Comparison of ENCODE assay signal across 20 mouse cellular contexts in the genomic region with DNA sequence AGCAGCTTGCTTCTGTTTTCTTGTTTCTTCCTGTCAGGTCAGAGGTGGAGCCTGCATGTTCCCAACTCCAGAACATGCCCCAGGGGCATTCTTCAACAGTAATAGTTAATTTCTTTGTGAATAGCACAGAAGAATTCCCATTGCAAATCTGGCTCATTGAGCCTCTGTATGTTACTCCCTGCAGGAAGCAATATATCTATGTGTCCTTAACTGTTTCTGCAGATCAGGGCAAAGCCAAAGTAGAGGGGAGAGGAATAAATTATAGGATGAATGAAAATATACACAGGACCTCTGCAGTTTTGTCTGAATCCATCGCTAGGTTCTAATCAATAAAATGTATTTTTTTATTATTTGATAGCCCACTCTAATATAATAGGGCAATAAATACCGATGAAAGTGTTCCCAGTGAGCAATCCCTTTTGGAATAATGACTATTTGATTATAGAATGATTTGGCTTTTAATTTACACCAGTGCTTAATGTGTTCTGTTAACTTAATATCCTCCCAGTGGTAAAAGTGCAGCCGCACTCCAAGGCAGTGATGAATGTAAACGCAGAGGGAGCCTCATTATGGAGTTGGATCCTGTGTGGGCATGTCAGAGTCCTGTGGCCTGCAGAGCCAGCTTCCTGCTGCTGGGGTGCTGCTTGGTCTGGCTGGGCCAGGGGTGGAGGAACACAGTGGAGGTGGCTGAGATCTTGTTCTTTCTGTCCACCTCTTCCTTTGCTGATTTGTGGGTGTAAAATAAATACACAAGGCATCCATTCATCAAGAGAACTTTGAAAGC. TPM values are rescaled to one million over a fixed set of nuclear protein-coding genes. Genes with fewer than 3 reads are reported as not detected.
"Had no signal": no experiment of that assay in that cellular context is flagged by ENCODE, and none has a peak within 500 bp of the region (broad histone marks: within the 10 kb centered on the region; RNA-seq: fewer than 3 reads in every experiment).

No protein-coding gene starts in this region.

- H3K4me1 ChIP-seq: limb, embryonic 12.5 days; limb, embryonic 15.5 days; midbrain, embryonic 12.5 days; midbrain, embryonic 15.5 days had no signal

- DNase-seq: kidney, adult 8-10 months; kidney, postnatal 10 days; kidney, postnatal 4 days; left cerebral cortex, postnatal 4 days; liver, postnatal 0 days; lung, embryonic 14.5 days; thymus, adult 18-20 months; thymus, postnatal 4 days had no signal

- H3K9me3 ChIP-seq: limb, embryonic 12.5 days; limb, embryonic 15.5 days; midbrain, embryonic 12.5 days; midbrain, embryonic 15.5 days had no signal

- ATAC-seq: intestine, embryonic 16.5 days; liver, postnatal 0 days; lung, postnatal 0 days; midbrain, embryonic 15.5 days had no signal

- H3K9ac ChIP-seq: limb, embryonic 12.5 days; limb, embryonic 15.5 days; liver, embryonic 14.5 days; liver, postnatal 0 days; lung, embryonic 14.5 days; midbrain, embryonic 12.5 days; midbrain, embryonic 15.5 days had no signal

- H3K36me3 ChIP-seq: limb, embryonic 12.5 days; limb, embryonic 15.5 days; midbrain, embryonic 12.5 days; midbrain, embryonic 15.5 days had no signal

- H3K4me2 ChIP-seq: limb, embryonic 12.5 days; limb, embryonic 15.5 days; liver, embryonic 11.5 days; lung, embryonic 14.5 days; midbrain, embryonic 12.5 days; midbrain, embryonic 15.5 days had no signal

- H3K27me3 ChIP-seq: limb, embryonic 12.5 days; limb, embryonic 15.5 days; midbrain, embryonic 12.5 days; midbrain, embryonic 15.5 days had no signal

- H3K27ac ChIP-seq: limb, embryonic 12.5 days; limb, embryonic 15.5 days; liver, embryonic 14.5 days; macrophage; midbrain, embryonic 12.5 days; midbrain, embryonic 15.5 days had no signal

- H3K4me3 ChIP-seq: limb, embryonic 12.5 days; limb, embryonic 15.5 days; midbrain, embryonic 12.5 days; midbrain, embryonic 15.5 days had no signal

RNA-seq across cellular contexts. Expression of gene Gm10220, which starts 49.7 kb away (rescaled TPM):
- polyA plus RNA-seq: intestine, embryonic 16.5 days; liver, embryonic 11.5 days; liver, embryonic 14.5 days; liver, postnatal 0 days; lung, embryonic 14.5 days; lung, postnatal 0 days; macrophage; midbrain, embryonic 12.5 days; small intestine, adult 2 months; spleen, adult 2 months; stomach, embryonic 16.5 days had no signal
